Mouse (Mus musculus) G1E (cell line): Measurements from ENCODE around the gene Mical3.

ENCODE experiments used
- CTCF ChIP-seq: IDR thresholded peaks from 2 replicates; pipeline ENCODE4 v1.5.1; 2012; ENCODE audit warnings: low read depth, low read length, inconsistent platforms, mixed read lengths
- GATA1 ChIP-seq: IDR thresholded peaks from 2 replicates; pipeline ENCODE4 v1.6.1; 2012; ENCODE audit warnings: borderline replicate concordance, low read length, inconsistent platforms, mixed read lengths
- POLR2AphosphoS5 ChIP-seq: IDR thresholded peaks from 2 replicates; pipeline ENCODE4 v1.6.1; 2012; ENCODE audit warnings: low read depth, low read length, inconsistent platforms; ENCODE audit not compliant: insufficient replicate concordance
- TAL1 ChIP-seq: conservative IDR thresholded peaks from 2 replicates; pipeline ENCODE4 v1.6.1; 2012; ENCODE audit warnings: low read depth, low read length, inconsistent platforms, mixed read lengths

- no peak for TF ChIP-seq CTCF
- no peak for TF ChIP-seq GATA1
- no peak for TF ChIP-seq POLR2AphosphoS5
- TF ChIP-seq TAL1 = no peak
These were observed 191.0 kb downstream of the Mical3 start for GRCm38 (mm10) chr6:120939783-120940182.
